Mouse (Mus musculus) heart, embryonic 11.5 days (tissue): ENCODE measurements around the gene Pigh. TPM values are rescaled to one million over a fixed set of nuclear protein-coding genes. Genes with fewer than 3 reads are reported as not detected.

Source experiments
- ATAC-seq: fragments of 200-750 bp; cut with Nextera tagmentation; replicated peaks from 2 replicates; pipeline ENCODE4 v1.8.0; 2017; ENCODE audit warnings: moderate library complexity; ENCODE audit not compliant: insufficient number of reproducible peaks, low FRiP score, low TSS enrichment
- H3K27ac ChIP-seq: fragments of 300-500 bp; sonication (generic); 2 replicates; pipeline ENCODE4 v1.5.1; 2014; ENCODE audit warnings: mild to moderate bottlenecking, low read depth, low read length
- H3K27me3 ChIP-seq: fragments of 300-500 bp; sonication (generic); 2 replicates; pipeline ENCODE4 v1.6.1; 2014; ENCODE audit warnings: mild to moderate bottlenecking, low read length, mixed read lengths; ENCODE audit not compliant: control insufficient read depth, insufficient read depth
- H3K36me3 ChIP-seq: fragments of 300-500 bp; sonication (generic); 2 replicates; pipeline ENCODE4 v1.6.1; 2014; ENCODE audit warnings: mild to moderate bottlenecking, low read length, moderate library complexity, mixed read lengths; ENCODE audit not compliant: control insufficient read depth, insufficient read depth
- H3K4me1 ChIP-seq: fragments of 300-500 bp; sonication (generic); 2 replicates; pipeline ENCODE4 v1.6.1; 2014; ENCODE audit warnings: low read length; ENCODE audit not compliant: control insufficient read depth, insufficient read depth
- H3K4me2 ChIP-seq: fragments of 300-500 bp; sonication (generic); 2 replicates; pipeline ENCODE4 v1.6.1; 2014; ENCODE audit warnings: mild to moderate bottlenecking, moderate library complexity
- H3K4me3 ChIP-seq: fragments of 300-500 bp; sonication (generic); 2 replicates; pipeline ENCODE4 v1.5.1; 2014; ENCODE audit warnings: low read depth, low read length
- H3K9ac ChIP-seq: fragments of 300-500 bp; sonication (generic); 2 replicates; pipeline ENCODE4 v1.6.1; 2014; ENCODE audit warnings: mild to moderate bottlenecking, low read depth, low read length, moderate library complexity
- H3K9me3 ChIP-seq: fragments of 300-500 bp; sonication (generic); replicated peaks from 2 replicates; pipeline ENCODE4 v1.6.1; 2016; ENCODE audit warnings: low read length; ENCODE audit not compliant: control insufficient read depth
- WGBS: fragments of 180-500 bp; shearing (Covaris S2); extraction: QIAGEN DNeasy Blood & Tissue Kit; methylation state at CpG from one replicate; pipeline ENCODE4 v1.1.7; 2014; ENCODE audit not compliant: insufficient replicate concordance; 5-methylcytosine and 5-hydroxymethylcytosine counted together
- polyA plus RNA-seq: library from polyadenylated mRNA; unstranded; fragments of >200 nt; fragmentation: Nextera tagmentation; extraction: Ambion mirVana; gene quantifications from 2 replicates; pipeline ENCODE4 v1.2.1, GENCODE M21; 2014

The Pigh gene
- 17.7 and 19.0 TPM in 2 replicates for polyA plus RNA-seq

GRCm38 (mm10) chr12:79089182-79089812 lies at the start of gene Pigh:
TSS of gene Pigh (minus strand) at chr12:79089651.
- Histone ChIP-seq H3K4me1 (no peaks in the 10 kb centered on the region; the same call in 1 of the 2 replicates), H3K27ac (no peak within 1 kb of the TSS), H3K4me3 (peak within 1 kb of the TSS; percentile 77), H3K4me2 (peak within 1 kb of the TSS; percentile 72), H3K9ac (peak within 1 kb of the TSS; percentile 83), H3K36me3 (no peaks in the 10 kb centered on the region), H3K9me3 (no peaks in the 10 kb centered on the region), H3K27me3 (no peaks in the 10 kb centered on the region)
- under 1% methylated on average over 53 of the region's 53 CpGs for WGBS
- ATAC-seq: peak; percentile 91

GRCm38 (mm10) chr12:79138999-79139398 lies 49.5 kb upstream of the Pigh start:
- Histone ChIP-seq H3K4me3 (no peak overlapping the region), H3K4me1 (no peaks in the 10 kb centered on the region), H3K4me2 (no peak overlapping the region), H3K36me3 (no peaks in the 10 kb centered on the region), H3K9me3 (no peaks in the 10 kb centered on the region), H3K27ac (no peak overlapping the region), H3K9ac (no peak overlapping the region), H3K27me3 (no peaks in the 10 kb centered on the region)
- ATAC-seq: no peak

DNA sequence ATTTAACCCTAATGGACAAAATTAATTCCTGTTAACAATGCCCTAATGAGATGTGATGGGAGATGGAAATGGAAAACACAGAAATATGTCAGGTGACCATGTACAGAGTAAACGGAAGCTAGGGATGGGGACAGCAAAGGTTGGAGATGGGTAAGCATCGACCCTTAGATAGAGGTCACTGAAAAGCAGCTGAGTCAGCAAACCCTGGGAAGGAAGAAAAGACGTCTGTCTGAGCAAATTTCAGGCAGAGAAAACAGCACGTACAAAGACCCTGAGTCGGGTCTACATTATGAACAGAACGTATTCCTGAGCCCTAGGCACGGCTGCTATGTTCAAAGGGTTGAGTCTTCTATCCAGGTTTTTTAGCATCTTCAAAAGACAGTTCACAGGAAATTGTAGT lies 47.5 kb upstream of the Pigh start:
- H3K4me2 ChIP-seq: no peak overlapping the region
- H3K36me3 ChIP-seq: no peaks in the 10 kb centered on the region
- peaks cover 13% of the 10 kb centered on the region for H3K27me3 ChIP-seq
- no peak overlapping the region for H3K27ac ChIP-seq
- H3K4me3 ChIP-seq: no peak overlapping the region
- WGBS: 72% methylated on average over 7 of the region's 7 CpGs
- no peaks in the 10 kb centered on the region for H3K4me1 ChIP-seq
- no peaks in the 10 kb centered on the region for H3K9me3 ChIP-seq
- no peak for ATAC-seq
- no peak overlapping the region for H3K9ac ChIP-seq

- Histone ChIP-seq H3K4me1 (peaks cover 6% of the 10 kb centered on the region; the same call in 1 of the 2 replicates), H3K9ac (no peak overlapping the region), H3K36me3 (no peaks in the 10 kb centered on the region), H3K4me3 (no peak overlapping the region), H3K4me2 (no peak overlapping the region), H3K27ac (no peak overlapping the region), H3K27me3 (peaks cover 31% of the 10 kb centered on the region), H3K9me3 (no peaks in the 10 kb centered on the region)
- no peak for ATAC-seq
- WGBS: 33% methylated on average over 4 of the region's 4 CpGs
Measured at GRCm38 (mm10) chr12:79135105-79135504, 45.7 kb upstream of the Pigh start.

DNA sequence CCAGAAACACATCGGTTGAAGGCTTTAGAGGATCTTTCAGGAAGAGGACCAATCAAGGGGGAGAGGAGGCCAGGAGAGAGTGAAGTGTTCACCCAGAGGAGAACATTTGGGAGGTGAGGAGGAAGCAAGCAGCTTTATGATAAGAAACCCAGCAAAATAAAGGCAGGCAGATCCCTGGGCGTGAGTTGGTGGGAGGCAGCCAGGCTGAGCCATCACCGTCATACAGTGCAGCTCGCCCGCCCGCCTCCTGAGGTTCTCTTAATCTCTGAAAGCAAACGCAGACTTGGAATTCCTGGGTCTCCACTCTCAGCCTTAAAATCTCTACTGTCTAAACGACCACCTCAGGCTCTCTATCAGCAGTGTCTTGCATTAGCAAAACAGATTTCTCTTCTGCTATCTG lies 45.2 kb upstream of the Pigh start:
- 24% methylated on average over 8 of the region's 8 CpGs for WGBS
- no peak overlapping the region for H3K4me3 ChIP-seq
- H3K36me3 ChIP-seq: no peaks in the 10 kb centered on the region
- no peak overlapping the region for H3K9ac ChIP-seq
- ATAC-seq: no peak
- peaks cover 34% of the 10 kb centered on the region for H3K27me3 ChIP-seq
- no peak overlapping the region for H3K4me2 ChIP-seq
- H3K27ac ChIP-seq: no peak overlapping the region
- H3K9me3 ChIP-seq: no peaks in the 10 kb centered on the region
- peaks cover 6% of the 10 kb centered on the region; the same call in 1 of the 2 replicates for H3K4me1 ChIP-seq

- no peaks in the 10 kb centered on the region for H3K9me3 ChIP-seq
- H3K27ac ChIP-seq: no peak overlapping the region
- H3K4me1 ChIP-seq: peaks cover 6% of the 10 kb centered on the region; the same call in 1 of the 2 replicates
- H3K4me3 ChIP-seq: peak overlapping the region; percentile 44; the same call in 1 of the 2 replicates
- peak overlapping the region; percentile 87 for H3K4me2 ChIP-seq
- H3K36me3 ChIP-seq: no peaks in the 10 kb centered on the region
- no peak for ATAC-seq
- no peak overlapping the region for H3K9ac ChIP-seq
- WGBS: 29% methylated on average over 5 of the region's 5 CpGs
- H3K27me3 ChIP-seq: peaks cover 37% of the 10 kb centered on the region
Measured at GRCm38 (mm10) chr12:79131706-79132460, 42.4 kb upstream of the Pigh start.

GRCm38 (mm10) chr12:79131178-79131675 lies 41.8 kb upstream of the Pigh start:
- 1% methylated on average over 22 of the region's 22 CpGs for WGBS
- peaks cover 37% of the 10 kb centered on the region for H3K27me3 ChIP-seq

DNA sequence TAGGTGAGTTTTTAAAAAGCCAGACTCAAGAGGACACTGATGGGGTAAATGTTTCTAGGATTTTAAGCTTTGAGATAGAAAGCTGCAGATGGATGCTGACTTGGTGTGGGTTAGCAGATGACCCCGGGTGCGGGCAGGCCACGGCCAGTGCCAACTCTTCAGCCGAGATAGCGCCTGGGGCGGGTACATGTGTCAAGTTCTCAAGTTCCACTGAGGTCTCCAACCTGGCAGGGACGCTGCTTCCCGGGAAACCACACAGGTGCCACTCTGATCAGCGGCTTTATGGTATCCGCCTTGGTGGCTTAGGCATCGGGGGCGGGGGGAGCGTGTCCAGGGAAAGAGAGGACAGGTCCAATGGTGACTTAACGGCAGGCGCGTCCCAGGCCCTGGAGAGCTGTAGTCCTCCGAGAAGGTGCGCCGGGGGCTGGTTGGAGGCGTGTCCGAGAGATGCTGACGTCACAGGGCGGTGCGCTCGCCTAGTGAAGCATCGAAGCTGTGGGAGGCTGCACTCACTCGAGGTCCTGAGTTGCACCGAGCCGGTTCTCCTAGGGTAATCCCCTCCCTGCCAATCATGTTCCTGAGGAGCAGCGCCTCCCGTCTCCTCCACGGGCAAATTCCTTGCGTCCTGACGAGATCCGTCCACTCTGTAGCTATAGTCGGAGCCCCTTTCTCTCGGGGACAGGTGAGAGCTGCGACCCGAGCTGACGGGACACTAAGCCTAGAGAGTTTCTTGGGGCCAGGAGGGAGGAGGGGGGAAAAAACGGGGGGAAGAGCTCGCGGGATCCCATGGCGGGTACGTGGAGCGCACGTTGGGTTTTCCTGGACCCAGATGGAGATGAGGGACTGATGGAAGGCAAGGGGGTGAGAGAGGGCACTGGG lies 41.1 kb upstream of the Pigh start, which contains the start of gene Arg2:
TSS of gene Arg2 (plus strand) at position 479 of the 879 bp plus-strand sequence.
- Histone ChIP-seq H3K36me3 (no peaks in the 10 kb centered on the region), H3K4me3 (peak within 1 kb of the TSS; percentile 44), H3K27ac (no peak within 1 kb of the TSS), H3K9me3 (no peaks in the 10 kb centered on the region), H3K4me2 (peak within 1 kb of the TSS; percentile 87), H3K4me1 (peaks cover 6% of the 10 kb centered on the region; the same call in 1 of the 2 replicates), H3K27me3 (peaks cover 37% of the 10 kb centered on the region), H3K9ac (0 out of 2 replicates have a peak within 1 kb of the TSS, but pooled peaks have one; percentile 34)
- WGBS: under 1% methylated on average over 47 of the region's 47 CpGs
- ATAC-seq: peak; percentile 74

More at GRCm38 (mm10) chr12:79131178-79131675, 41.8 kb upstream of the Pigh start:
- Histone ChIP-seq H3K36me3 (no peaks in the 10 kb centered on the region), H3K4me2 (peak overlapping the region; percentile 87), H3K27ac (no peak overlapping the region), H3K4me3 (peak overlapping the region; percentile 44), H3K9me3 (no peaks in the 10 kb centered on the region), H3K9ac (no peak overlapping the region), H3K4me1 (peaks cover 6% of the 10 kb centered on the region; the same call in 1 of the 2 replicates)
- ATAC-seq: no peak
